Mouse (Mus musculus): ENCODE results near the gene D2hgdh.
A peak's percentile ranks its signal among the peaks of the same experiment; 100 is the strongest.

The D2hgdh gene

GRCm38 (mm10) chr1:93824609-93825008 is at the start of gene D2hgdh:
Gene D2hgdh, plus strand, starts transcription at chr1:93824909.
- no peak for DNase-seq (ENCODE audit: low spot score)

GRCm38 (mm10) chr1:93776686-93777085 is 48.0 kb upstream of the D2hgdh start:
- no peak for DNase-seq (ENCODE audit: low spot score)

GRCm38 (mm10) chr1:93786912-93787311 is 37.8 kb upstream of the D2hgdh start:
- DNase-seq (ENCODE audit: low spot score), result no peak

GRCm38 (mm10) chr1:93794526-93794925 is 30.2 kb upstream of the D2hgdh start:
- DNase-seq (ENCODE audit: low spot score), result no peak

- no peak for DNase-seq (ENCODE audit: low spot score)
Observed at GRCm38 (mm10) chr1:93795886-93796285, 28.8 kb upstream of the D2hgdh start.

GRCm38 (mm10) chr1:93800670-93801503 is 23.8 kb upstream of the D2hgdh start:
- no peak for DNase-seq (ENCODE audit: low spot score)

GRCm38 (mm10) chr1:93801741-93802238 is 22.9 kb upstream of the D2hgdh start, which contains the start of gene Dtymk:
Gene Dtymk, minus strand, starts transcription at chr1:93801934.
- peak; percentile 92 for DNase-seq (ENCODE audit: low spot score)

GRCm38 (mm10) chr1:93802771-93803170 is 21.9 kb upstream of the D2hgdh start:
- no peak for DNase-seq (ENCODE audit: low spot score)

GRCm38 (mm10) chr1:93803556-93804507 is 20.9 kb upstream of the D2hgdh start, which contains the start of gene Ing5:
Gene Ing5, plus strand, starts transcription at chr1:93803965.
- DNase-seq (ENCODE audit: low spot score), result peak; percentile 99

- DNase-seq (ENCODE audit: low spot score), result no peak
Observed at GRCm38 (mm10) chr1:93804818-93805217, 19.9 kb upstream of the D2hgdh start.

- DNase-seq (ENCODE audit: low spot score), result no peak
Observed at GRCm38 (mm10) chr1:93805221-93805951, 19.3 kb upstream of the D2hgdh start.

- DNase-seq (ENCODE audit: low spot score), result no peak
Observed at GRCm38 (mm10) chr1:93808871-93809270, 15.8 kb upstream of the D2hgdh start.

- DNase-seq (ENCODE audit: low spot score), result no peak
Observed at GRCm38 (mm10) chr1:93810011-93810410, 14.7 kb upstream of the D2hgdh start.

- DNase-seq (ENCODE audit: low spot score), result no peak
Observed at GRCm38 (mm10) chr1:93811495-93812039, 13.1 kb upstream of the D2hgdh start.

GRCm38 (mm10) chr1:93817823-93818532 is 6.7 kb upstream of the D2hgdh start:
- no peak for DNase-seq (ENCODE audit: low spot score)

GRCm38 (mm10) chr1:93818722-93819121 is 6.0 kb upstream of the D2hgdh start:
- no peak for DNase-seq (ENCODE audit: low spot score)

- no peak for DNase-seq (ENCODE audit: low spot score)
Observed at GRCm38 (mm10) chr1:93823796-93824495, 763 bp upstream of the D2hgdh start.

- peak; percentile 96 for DNase-seq (ENCODE audit: low spot score)
Observed at GRCm38 (mm10) chr1:93825105-93825674, 481 bp downstream of the D2hgdh start.

- no peak for DNase-seq (ENCODE audit: low spot score)
Observed at GRCm38 (mm10) chr1:93825771-93826539, 1.2 kb downstream of the D2hgdh start.

All from left cerebral cortex, adult 11 months (tissue).